Mouse (Mus musculus): Measurements from ENCODE around the gene Ifi44. TPM values are rescaled to one million over a fixed set of nuclear protein-coding genes. Genes with fewer than 3 reads are reported as not detected.

The Ifi44 gene
- polyA plus RNA-seq (2014; fragmentation: Illumina TruSeq; extraction: RNeasy Lipid Tissue Mini Kit (QIAGEN cat#74804); ENCODE audit: low read depth, low replicate concordance): 0.49 TPM

GRCm38 (mm10) chr3:151749737-151750136 is at the start of gene Ifi44:
Gene Ifi44, minus strand, starts transcription at chr3:151749960.

Other genes starting within 250 kb of the Ifi44 start
- not detected for gene Ifi44l, start 12.9 kb upstream of the Ifi44 start, polyA plus RNA-seq (2014; fragmentation: Illumina TruSeq; extraction: RNeasy Lipid Tissue Mini Kit (QIAGEN cat#74804); ENCODE audit: low read depth, low replicate concordance)
- not detected for gene Ptgfr, start 87.7 kb upstream of the Ifi44 start, polyA plus RNA-seq (2014; fragmentation: Illumina TruSeq; extraction: RNeasy Lipid Tissue Mini Kit (QIAGEN cat#74804); ENCODE audit: low read depth, low replicate concordance)